Mouse (Mus musculus): ENCODE data around the gene Ankrd13a. TPM values are rescaled to one million over a fixed set of nuclear protein-coding genes. Genes with fewer than 3 reads are reported as not detected.

Gene Ankrd13a
- total and polyA plus RNA-seq, 3 experiments, result 73.8 to 123 (median 89.4) TPM

- Histone ChIP-seq H3K27me3 (replicated peaks) (no peaks in the 10 kb centered on the region), H3K27ac (ENCODE audit: insufficient read depth, low read depth) (no peak overlapping the region), H3K4me2 (ENCODE audit: insufficient read depth, low read depth, poor library complexity, severe bottlenecking) (no peak overlapping the region), H3K4me3 (replicated peaks in 1 of 3; ENCODE audit: low read depth in 2 of 3, low read length in 2 of 3, poor library complexity in 1 of 3) (no peak overlapping the region), H3K36me3 (replicated peaks in 1 of 2; ENCODE audit: control insufficient read depth in 1 of 2, insufficient read depth in 1 of 2, low read length in 1 of 2) (peaks cover 56 to 94% of the 10 kb centered on the region in 2 experiments), H3K4me1 (ENCODE audit: control insufficient read depth in 1 of 2, insufficient read depth in 2 of 2) (peaks cover 0 to 1% of the 10 kb centered on the region in 2 experiments; a peak in 2 of 4 replicates), H3K9me3 (replicated peaks; ENCODE audit: low read length) (no peaks in the 10 kb centered on the region), H3K9ac (ENCODE audit: insufficient read depth, low read depth) (no peak overlapping the region), H3K79me2 (replicated peaks; ENCODE audit: control insufficient read depth, extremely low read depth, insufficient read depth, poor library complexity, severe bottlenecking) (no peaks in the 10 kb centered on the region)
- TF ChIP-seq ZKSCAN1 (IDR thresholded peaks at IDR 0.05; ENCODE audit: borderline replicate concordance, low read depth, low read length) (no peak), RCOR1 (conservative IDR thresholded peaks at IDR 0.05; ENCODE audit: low read depth, low read length) (no peak), POLR2A (IDR thresholded peaks at IDR 0.05; ENCODE audit: low read depth, low read length) (no peak), NRF1 (IDR thresholded peaks at IDR 0.05; ENCODE audit: low read depth, low read length) (no peak), ZNF384 (IDR thresholded peaks at IDR 0.05; ENCODE audit: low read depth, low read length) (no peak), TBP (conservative IDR thresholded peaks at IDR 0.05; ENCODE audit: low read depth, low read length) (no peak), ZC3H11A (IDR thresholded peaks at IDR 0.05; ENCODE audit: low read depth, low read length) (no peak), CHD1 (IDR thresholded peaks at IDR 0.05; ENCODE audit: low read depth, low read length) (no peak), SMC3 (IDR thresholded peaks at IDR 0.05; ENCODE audit: low read depth, low read length) (no peak), SIN3A (IDR thresholded peaks at IDR 0.05; ENCODE audit: low read length) (no peak), KAT2A (IDR thresholded peaks at IDR 0.05; ENCODE audit: insufficient replicate concordance, low read length) (no peak), MAX (IDR thresholded peaks at IDR 0.05; ENCODE audit: low read length) (no peak), PAX5 (IDR thresholded peaks at IDR 0.05; ENCODE audit: low read length) (no peak), USF1 (IDR thresholded peaks at IDR 0.05; ENCODE audit: low read depth, low read length) (no peak), EP300 (IDR thresholded peaks at IDR 0.05; ENCODE audit: low read length) (no peak)
- dilution Hi-C loops (cut with MboI; ENCODE audit: extremely low pct_ligation_motif_present, extremely low pct_unique_long_range_greater_than_20kb, low sequenced_read_pairs), result no loop called here
- in situ Hi-C loops (cut with MboI; ENCODE audit: low pct_ligation_motif_present, low pct_unique_long_range_greater_than_20kb, low sequenced_read_pairs), result no loop called here
- DNase-seq (ENCODE audit: extremely low read depth), result no peak
Observed at GRCm38 (mm10) chr5:114804335-114804734, 29.9 kb downstream of the Ankrd13a start.

- H3K9ac ChIP-seq (ENCODE audit: insufficient read depth, low read depth), result no peak overlapping the region
- H3K4me3 ChIP-seq (replicated peaks in 1 of 3; ENCODE audit: low read depth in 2 of 3, low read length in 2 of 3, poor library complexity in 1 of 3), result no peak overlapping the region
- H3K27ac ChIP-seq (ENCODE audit: insufficient read depth, low read depth), result no peak overlapping the region
- in situ Hi-C loops (cut with MboI; ENCODE audit: low pct_ligation_motif_present, low pct_unique_long_range_greater_than_20kb, low sequenced_read_pairs), result no loop called here
- dilution Hi-C loops (cut with MboI; ENCODE audit: extremely low pct_ligation_motif_present, extremely low pct_unique_long_range_greater_than_20kb, low sequenced_read_pairs), result no loop called here
- H3K27me3 ChIP-seq (replicated peaks), result no peaks in the 10 kb centered on the region
- TF ChIP-seq USF2 (conservative IDR thresholded peaks at IDR 0.05; ENCODE audit: low read depth, low read length) (no peak), MAFK (IDR thresholded peaks at IDR 0.05; ENCODE audit: insufficient replicate concordance, low read length) (no peak), SIN3A (IDR thresholded peaks at IDR 0.05; ENCODE audit: low read length) (no peak), NELFE (IDR thresholded peaks at IDR 0.05; ENCODE audit: low read depth, low read length) (no peak), CHD1 (IDR thresholded peaks at IDR 0.05; ENCODE audit: low read depth, low read length) (no peak), JUN (IDR thresholded peaks at IDR 0.05; ENCODE audit: insufficient read depth, low read depth, low read length) (no peak), CTCF (conservative IDR thresholded peaks at IDR 0.05 in 1 of 2, IDR thresholded peaks at IDR 0.05 in 1 of 2; ENCODE audit: low read depth in 2 of 2, low read length in 2 of 2) (peak in 1 of 2 experiments; percentile 51; a peak in 2 of 4 replicates), SMC3 (IDR thresholded peaks at IDR 0.05; ENCODE audit: low read depth, low read length) (peak; percentile 54), PAX5 (IDR thresholded peaks at IDR 0.05; ENCODE audit: low read length) (no peak), ZC3H11A (IDR thresholded peaks at IDR 0.05; ENCODE audit: low read depth, low read length) (no peak), RAD21 (IDR thresholded peaks at IDR 0.05; ENCODE audit: low read depth, low read length) (peak; percentile 31), ZNF384 (IDR thresholded peaks at IDR 0.05; ENCODE audit: low read depth, low read length) (no peak)
- no peak overlapping the region for H3K4me2 ChIP-seq (ENCODE audit: insufficient read depth, low read depth, poor library complexity, severe bottlenecking)
- H3K4me1 ChIP-seq (ENCODE audit: control insufficient read depth in 1 of 2, insufficient read depth in 2 of 2), result peaks cover 5 to 7% of the 10 kb centered on the region in 2 experiments; a peak in 3 of 4 replicates
- peaks cover 51 to 94% of the 10 kb centered on the region in 2 experiments for H3K36me3 ChIP-seq (replicated peaks in 1 of 2; ENCODE audit: control insufficient read depth in 1 of 2, insufficient read depth in 1 of 2, low read length in 1 of 2)
- DNase-seq (ENCODE audit: extremely low read depth), result no peak
- H3K79me2 ChIP-seq (replicated peaks; ENCODE audit: control insufficient read depth, extremely low read depth, insufficient read depth, poor library complexity, severe bottlenecking), result no peaks in the 10 kb centered on the region
- H3K9me3 ChIP-seq (replicated peaks; ENCODE audit: low read length), result no peaks in the 10 kb centered on the region
Observed at GRCm38 (mm10) chr5:114804958-114805357, 30.5 kb downstream of the Ankrd13a start.

All from CH12.LX (cell line).